Mouse (Mus musculus): ENCODE measurements around the gene Reep6. TPM values are rescaled to one million over a fixed set of nuclear protein-coding genes. Genes with fewer than 3 reads are reported as not detected.

The Reep6 gene
- polyA plus RNA-seq (2017; shearing (Covaris generic)), result under 1 TPM in 1 of 2 experiments, not detected in 1; 0.51 TPM

DNA sequence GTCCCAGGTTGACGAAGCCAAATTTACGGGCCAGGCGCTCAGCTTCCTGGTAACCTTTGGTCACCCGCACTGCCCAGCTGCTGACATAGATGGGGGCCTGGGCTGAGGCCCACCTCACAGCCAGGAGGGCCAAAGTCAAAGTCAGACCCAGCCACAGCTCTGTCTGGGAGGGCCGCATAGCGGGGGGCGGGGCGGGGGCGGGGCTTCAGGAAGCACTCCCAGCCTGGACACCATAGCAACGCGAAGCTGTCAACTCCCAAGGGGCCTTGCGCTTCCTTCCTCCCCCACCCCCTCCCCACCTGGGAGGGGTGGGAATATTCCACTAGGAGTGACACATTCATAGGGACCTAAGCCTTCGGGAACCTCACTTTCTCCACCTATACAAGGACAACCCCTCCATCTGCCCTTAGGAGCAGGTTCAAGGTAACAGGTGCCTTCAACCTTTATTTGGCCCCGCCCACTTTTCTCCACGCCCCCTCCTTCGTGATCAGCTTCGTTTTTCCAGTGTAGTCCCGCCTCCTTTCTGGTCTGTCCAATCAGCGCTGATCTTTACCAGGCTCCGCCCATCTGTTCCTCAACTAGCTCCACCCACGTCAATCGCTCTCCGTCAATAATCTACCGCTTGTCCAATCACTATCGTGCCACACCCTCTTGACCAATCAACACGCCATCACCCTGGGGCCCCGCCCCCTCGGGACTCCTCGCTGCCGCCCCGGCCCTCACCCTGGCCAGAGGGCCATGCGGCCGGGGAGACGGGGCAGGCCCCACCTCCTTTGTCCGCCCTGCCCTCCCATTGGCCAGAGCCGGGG, at the start of gene Reep6, which contains the start of gene Pcsk4:
Gene Reep6, plus strand, starts transcription at position 681 of the 809 bp plus-strand sequence.
Gene Pcsk4, minus strand, starts transcription at position 226 of the 809 bp plus-strand sequence.
- ATAC-seq, result peak; percentile 91

DNA sequence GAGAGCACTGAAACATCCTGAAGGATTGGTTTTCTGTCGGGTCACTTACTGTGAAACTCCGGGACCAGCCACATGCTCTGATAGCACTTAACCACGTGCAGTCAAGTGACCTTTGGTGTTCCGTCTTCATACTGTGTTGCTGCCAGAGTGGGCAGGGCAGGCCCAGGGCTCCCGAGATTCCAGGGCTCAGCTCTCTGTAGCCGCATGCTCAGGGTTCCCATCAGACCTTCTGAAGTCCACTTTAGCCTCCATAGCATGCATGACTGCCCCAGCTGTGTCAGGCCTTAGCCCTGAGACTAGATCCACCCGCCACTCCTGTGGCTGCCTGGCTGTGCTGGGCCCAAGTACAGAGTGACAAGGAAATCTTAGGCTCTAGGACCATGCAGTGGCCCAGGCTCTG, 48.4 kb upstream of the Reep6 start:
- no peak for ATAC-seq

DNA sequence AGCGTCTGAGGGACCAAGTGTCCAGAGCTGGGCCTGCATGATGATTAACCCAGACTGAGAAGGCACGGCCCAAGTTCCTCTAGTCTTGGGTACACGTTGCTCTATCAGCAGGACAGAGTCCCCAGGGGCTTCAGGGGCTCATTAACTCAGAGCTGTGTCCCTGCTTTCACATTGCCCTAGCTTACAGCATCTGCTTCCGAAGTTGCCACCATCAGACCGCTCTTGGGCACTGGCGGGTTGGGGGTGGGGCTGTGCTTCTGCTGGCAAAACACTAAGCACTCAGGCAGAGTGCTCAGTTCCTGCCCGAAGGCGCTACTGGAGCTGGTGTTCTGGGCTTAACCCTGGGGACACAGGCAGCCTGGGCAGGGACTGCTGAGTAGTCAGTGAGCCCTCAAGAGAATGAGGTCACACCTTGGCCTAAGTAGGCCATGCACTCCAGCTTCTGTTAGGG, 47.8 kb upstream of the Reep6 start:
- no peak for ATAC-seq

- no peak for ATAC-seq
Measured at GRCm38 (mm10) chr10:80282481-80283441, 47.0 kb upstream of the Reep6 start.

DNA sequence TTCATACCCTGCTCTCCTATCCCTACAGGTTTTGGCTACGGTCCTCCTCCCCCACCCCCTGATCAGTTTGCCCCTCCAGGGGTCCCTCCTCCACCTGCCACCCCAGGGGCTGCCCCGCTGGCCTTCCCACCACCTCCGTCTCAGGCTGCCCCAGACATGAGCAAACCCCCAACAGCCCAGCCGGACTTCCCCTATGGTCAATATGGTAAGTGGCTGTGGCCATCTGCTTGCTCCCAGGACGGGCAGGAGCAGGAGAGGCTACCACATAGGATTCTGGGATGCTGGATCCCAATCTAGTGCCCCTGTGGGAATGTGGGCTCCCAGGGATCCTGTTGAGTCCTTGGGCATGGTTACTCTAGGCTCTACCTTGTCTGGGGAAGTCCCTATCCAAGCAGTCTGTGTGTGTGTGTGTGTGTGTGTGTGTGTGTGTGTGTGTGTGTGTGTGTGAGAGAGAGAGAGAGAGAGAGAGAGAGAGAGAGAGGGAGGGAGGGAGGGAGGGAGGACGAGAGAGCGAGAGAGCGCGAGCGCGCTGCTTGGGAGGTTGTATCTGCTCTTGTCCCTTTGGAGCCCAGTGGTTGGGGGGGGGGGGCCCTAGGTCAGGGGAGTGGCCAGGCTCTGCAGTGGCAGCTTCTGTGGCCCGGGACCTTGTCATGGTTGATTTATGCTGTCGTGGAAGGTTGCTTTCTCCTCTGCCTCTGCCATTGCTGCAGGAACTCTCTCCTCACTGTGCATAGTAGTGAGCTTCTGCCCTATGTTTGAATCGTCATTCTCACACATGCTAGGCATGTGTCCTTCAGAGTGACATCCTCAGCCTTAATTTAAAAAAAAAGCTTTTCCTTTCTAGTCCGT, 44.3 kb upstream of the Reep6 start:
- no peak for ATAC-seq

DNA sequence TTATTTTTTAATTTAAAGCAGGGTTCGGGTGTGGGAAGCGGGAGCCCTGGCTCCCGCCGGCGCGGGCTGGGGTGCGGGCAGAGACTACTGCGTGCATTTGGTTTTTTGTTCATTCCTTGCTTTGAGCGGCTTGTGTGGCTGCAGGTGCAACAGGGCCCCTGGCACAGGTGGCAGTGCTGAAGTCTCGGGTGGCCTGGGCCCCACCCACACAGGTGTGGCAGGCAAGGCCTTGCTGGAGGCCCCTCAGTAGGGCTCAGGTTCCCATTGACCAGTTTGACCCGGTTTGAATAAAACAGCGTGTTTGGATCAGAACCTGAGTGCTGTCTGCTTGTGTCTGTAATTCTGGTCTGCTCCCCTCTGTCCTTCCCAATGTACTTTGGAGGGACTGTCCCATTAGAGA, 41.7 kb upstream of the Reep6 start:
- ATAC-seq, result no peak

GRCm38 (mm10) chr10:80288657-80289056, 41.1 kb upstream of the Reep6 start:
- ATAC-seq, result no peak

DNA sequence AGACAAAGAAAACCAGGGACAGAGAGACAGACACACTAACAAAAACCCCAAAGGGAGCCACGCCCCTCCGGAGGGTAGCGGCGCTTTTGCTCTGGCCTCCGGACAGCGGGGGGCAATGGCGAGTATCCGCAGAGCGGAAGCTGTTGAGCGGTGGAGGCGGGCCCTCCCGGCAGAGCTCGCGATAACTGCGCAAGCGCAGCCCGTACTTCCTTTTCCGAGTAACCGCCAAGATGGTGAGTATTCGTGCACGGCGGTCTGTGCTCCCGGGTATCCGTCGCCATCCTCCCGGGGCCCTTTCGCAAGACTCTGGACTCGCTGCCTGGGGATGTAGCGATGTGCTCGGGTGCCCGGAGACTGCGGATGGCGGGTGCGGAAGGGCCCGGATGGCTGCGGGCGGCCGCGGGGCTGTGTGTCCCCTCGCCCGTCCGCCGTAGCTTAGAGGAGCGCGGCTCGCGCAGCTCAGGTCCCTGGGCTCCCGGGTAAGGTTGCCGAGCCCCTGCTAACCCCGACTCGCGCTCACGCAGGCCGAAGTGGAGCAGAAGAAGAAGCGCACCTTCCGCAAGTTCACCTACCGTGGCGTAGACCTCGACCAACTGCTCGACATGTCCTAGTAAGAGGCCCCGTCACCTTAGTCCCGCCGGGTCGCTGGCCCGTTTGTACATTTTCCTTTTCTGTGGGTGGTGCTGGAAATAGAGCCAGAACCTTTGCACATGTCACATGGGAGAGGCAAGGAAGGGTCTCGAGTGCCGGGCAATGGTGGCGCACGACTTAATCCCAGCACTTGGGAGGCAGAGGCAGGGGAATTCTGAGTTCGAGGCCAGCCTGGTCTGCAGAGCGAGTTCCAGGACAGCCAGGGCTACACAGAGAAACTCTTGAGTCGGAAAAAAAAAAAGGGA, 37.3 kb upstream of the Reep6 start, which contains the start of gene Rps15:
Gene Rps15, plus strand, starts transcription at position 203 of the 896 bp plus-strand sequence.
- ATAC-seq, result peak; percentile 91

- no peak for ATAC-seq
Measured at GRCm38 (mm10) chr10:80293325-80293724, 36.4 kb upstream of the Reep6 start.

DNA sequence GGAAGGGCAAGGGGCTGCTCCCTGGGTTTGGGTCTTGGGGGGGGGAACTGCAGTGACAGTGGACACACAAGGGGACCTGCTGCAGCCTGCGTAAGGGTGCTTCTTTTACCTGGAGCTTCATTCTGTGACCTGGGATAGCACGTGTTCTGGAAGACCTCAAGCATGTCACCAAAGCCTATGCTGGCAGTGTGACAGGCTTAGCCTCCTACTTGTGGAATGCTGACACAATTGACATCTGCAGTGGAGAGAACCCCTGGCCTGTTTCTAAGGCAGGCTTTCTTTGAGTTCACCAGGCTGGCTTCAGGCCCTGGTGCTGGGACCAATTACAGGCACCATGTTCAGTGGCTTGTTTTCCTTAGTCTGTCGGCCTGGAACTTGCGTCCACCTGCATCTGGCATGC, 35.4 kb upstream of the Reep6 start:
- ATAC-seq, result no peak

DNA sequence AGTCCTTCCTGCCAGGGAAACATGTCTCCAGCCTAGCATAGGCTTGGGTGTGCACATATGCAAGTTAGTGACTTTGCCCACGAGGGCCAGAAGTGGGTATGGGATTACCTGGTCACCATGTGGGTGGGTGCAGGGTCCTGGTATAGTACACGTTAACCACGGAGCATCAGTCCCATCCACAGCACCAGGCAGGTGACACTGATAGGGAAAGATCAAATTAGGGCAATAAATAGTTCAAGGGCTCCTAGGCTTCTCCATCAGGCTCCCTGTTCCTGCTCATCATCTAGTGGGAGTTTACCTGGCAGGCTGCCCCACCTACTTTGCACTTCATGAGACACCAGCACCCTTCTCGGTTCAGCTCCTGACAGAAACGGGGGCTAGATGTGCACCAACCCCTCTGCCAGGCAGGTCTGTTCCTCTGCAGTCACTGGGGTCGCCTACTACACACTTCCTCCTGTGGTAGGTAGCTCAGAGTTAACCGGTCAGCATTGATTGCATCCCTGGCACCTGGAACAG, 34.9 kb upstream of the Reep6 start:
- no peak for ATAC-seq

GRCm38 (mm10) chr10:80295618-80296425, 33.9 kb upstream of the Reep6 start, which contains the start of gene Apc2:
Apc2 (plus strand) TSS chr10:80295977.
- peak; percentile 29 for ATAC-seq

GRCm38 (mm10) chr10:80296824-80297223, 32.9 kb upstream of the Reep6 start:
- no peak for ATAC-seq

DNA sequence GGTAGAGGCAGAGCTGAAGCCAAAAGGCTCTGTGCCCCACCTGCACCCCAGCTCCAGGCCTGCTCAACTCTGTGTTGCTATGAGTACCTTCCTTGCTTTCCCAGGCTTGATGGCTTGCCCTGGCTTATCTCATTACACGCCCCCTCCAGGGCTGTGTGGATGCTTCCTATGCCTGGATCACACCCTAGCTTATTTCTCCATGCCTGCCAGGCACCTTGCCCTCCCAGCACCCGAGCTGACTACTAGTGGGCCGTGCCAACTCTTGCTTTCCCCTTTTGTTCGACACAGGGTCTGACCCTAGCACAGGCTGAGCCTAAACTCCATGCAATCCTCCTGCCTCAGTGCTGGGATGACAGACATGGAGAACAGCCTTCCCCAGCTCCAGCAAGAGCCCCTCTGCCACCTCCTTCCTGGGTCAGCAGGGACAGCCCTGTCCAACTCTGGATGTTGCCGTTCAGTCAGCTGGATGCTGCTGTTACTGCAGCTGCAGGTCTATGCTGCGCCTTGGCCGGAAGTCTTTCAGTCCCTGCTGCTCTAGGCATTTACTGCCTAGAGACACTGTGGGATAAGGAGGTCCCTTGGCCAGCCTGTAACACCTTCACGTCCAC, 32.1 kb upstream of the Reep6 start:
- ATAC-seq, result no peak

DNA sequence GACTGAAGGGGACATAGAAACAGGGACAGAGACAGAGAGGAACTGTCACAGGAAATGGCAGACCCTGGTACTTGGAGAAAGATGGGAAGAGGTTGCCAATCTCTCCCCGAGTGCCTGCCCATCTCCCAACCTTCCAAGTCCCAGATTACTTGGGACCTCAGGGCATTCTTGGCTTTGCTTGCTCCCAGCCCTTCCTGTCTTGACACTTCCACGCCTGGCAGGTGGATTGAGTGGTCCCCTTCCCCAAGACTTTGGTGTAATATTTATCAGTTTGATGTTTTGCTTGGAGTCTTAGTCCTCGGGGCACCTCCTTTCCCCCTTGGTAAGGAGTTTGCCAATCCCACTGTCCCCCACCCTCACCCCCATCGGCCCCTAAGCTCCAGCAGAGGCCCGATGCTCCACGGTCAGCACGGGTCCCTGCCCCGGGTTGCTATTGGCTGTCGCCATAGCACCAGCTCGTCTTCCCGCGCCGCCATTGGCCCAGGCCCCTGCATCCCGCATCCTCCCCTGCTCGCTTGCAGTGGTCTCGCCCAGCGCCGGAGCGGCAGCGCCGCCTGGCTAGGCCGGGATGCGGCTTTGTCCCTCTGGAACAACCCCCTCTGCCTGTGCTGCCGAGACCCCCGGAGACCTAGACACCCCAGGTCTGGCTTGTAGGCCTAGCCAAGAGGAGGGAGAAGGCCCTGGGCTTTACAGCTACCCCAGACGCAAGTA, 31.0 kb upstream of the Reep6 start:
- no peak for ATAC-seq

- ATAC-seq, result no peak
Measured at GRCm38 (mm10) chr10:80299301-80299700, 30.5 kb upstream of the Reep6 start.

DNA sequence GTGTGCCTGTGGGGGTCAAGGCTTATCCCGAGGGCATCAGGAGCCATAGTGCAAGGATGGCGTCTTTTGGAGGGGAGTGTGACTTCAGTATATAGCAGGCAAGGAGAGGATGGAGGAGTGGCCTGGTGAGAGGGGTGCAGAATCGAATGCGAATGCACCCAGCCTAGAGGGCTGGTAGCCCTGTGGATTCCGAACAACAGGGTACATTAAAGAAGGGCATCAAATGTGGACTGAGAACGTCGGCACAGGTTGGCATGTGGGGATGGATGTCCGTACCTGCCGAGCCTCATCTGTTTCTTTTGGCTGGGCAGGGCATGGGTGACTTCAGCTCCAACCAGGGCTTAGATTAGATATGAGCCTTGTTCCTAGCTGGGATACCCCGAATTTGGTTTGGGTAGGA, 29.9 kb upstream of the Reep6 start:
- no peak for ATAC-seq

DNA sequence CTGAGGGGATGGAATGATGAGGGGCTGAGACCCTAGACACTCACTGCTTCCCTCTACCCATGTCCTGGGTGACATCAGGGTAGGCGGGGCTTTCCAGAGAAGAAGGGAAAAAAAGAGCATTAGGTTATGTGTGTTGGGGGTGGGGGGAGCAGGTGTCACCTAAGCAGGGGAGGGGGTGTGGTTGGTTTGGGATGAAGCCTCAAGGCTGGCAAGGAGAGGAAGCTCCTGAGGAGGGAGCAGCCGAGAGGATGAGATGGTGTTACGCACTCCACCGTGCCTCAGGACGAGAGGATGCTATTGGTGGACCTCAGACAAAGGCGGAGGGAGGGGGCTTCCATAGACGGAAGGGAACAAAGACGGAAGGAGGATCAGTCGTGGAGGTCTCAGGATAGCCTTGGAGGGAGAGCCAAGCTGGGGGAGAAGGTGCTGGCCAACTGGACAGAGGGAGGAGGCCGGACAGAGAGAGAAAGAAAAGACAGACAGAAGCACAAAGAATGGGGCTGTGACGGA, 29.0 kb upstream of the Reep6 start:
- ATAC-seq, result no peak
